Mouse (Mus musculus) spleen, postnatal 14 days (tissue): ENCODE measurements around the gene Pde10a.

Source experiments
- DNase-seq, 2 experiments: peaks; one replicate each; pipeline ENCODE4 v3.0.0; 2021 to 2022; ENCODE audit warnings: low spot score in 2 of 2

Pde10a gene

DNA sequence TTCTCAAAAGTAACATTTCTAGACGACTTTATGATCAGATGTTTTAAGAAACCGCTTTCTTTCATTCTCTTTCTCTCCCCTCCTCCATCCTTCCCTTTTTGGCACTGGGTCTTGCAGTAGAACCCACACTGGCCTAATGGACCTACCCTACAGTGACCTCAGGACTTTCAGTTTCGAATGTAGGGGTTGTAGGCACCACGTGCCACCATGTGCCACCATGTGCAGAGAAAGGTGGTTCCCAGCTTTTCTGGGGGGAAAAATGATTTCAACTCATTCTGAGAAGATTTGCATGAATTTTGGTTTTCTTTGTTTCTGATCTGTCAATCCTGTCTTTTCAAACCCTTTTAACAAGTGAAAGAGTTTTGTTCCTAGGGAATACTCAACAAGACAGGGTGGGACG is 363.5 kb downstream of the Pde10a start:
- DNase-seq: no peak

- DNase-seq: no peak
Observed at GRCm38 (mm10) chr17:8892193-8892985, 367.2 kb downstream of the Pde10a start.

- DNase-seq: no peak
Observed at GRCm38 (mm10) chr17:8895991-8896390, 370.8 kb downstream of the Pde10a start.

DNA sequence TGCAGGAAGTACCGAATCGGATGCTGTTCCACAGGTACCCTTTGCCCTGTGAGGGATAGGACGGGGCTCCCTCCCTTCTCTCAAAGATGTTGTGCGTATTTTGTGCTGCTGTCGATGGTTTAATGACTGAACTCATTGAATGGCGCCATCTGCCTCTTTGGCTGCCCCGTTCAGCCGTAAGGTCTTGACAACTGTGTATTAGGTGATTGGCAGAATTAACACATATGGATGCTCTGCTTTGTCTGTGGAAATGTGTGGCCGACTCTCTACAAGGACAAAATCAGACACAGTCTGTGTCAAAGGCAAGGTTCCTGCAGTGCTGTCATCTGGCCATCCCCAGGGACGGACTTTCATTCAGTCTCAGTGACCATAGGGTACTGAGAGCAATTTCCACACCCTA is 372.6 kb downstream of the Pde10a start:
- DNase-seq: no peak

DNA sequence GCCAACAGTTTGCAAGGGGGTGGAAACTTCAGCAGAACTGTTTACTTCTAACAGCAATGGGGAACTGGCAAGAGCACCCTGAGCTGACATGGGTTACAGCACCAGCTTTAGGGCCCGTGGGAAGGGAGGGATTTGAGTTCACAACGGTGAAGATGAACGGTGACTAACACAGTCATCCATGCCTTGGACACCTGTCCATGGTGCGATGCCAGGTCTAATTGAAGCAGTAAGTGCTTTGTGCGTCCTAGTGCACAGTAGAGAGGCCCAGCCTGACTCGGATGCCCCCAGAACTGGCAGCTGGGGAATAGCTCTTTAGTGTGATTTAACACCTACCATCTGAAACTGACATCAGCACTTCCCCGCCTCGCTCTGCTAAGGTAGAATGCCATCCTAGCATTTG is 373.0 kb downstream of the Pde10a start:
- DNase-seq: no peak

DNA sequence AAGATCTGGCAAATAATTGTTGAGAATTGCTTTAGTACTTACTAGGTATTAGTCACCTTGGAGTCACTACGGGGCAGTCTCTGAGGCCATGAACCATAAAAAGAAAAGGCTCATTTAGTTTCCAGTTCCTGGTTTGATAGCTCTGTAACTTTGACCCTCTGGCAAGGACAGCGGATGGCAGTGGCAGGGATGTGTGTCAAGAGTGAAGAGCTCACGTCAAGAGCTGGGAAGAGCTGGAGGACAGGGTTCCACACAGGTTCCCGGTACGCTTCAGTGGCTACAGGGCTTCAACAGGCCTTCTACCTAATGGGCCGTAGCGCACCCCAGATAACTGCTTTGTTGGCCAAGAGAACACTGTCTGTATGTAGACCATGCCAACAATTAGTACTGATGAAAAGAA is 374.0 kb downstream of the Pde10a start:
- DNase-seq: no peak

DNA sequence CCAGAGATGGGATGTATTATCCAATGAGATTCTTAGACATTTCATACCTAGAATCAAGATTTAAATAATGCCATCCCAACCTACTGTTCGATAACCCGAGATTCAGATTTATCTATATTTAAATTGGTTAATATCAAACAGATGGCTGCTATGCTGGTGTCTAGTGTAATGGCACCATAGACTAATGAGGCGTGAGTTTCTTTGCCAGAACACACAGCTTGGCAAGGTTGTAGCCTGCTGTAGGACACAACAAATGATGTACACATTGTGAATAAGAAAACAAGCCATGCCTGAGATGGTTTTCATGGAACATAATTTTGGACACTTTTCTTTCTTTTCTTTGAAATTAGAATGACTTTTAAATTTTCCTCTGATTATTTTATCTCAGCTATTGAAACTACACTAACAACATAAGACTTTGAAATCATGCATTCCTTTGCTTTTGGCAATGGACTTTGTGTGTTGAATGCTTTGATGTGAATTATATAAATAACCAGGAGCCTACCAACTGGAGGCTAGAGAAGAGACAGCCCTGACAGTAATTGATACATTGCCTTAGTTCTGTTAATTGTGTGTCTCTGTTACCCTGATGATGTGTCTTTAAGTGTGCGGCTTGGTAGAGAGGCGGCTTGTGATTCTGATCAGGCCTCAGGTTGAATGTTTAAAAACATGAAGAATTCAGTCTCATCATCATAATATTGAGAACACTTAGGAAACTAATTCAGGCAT is 378.5 kb downstream of the Pde10a start:
- DNase-seq: no peak

DNA sequence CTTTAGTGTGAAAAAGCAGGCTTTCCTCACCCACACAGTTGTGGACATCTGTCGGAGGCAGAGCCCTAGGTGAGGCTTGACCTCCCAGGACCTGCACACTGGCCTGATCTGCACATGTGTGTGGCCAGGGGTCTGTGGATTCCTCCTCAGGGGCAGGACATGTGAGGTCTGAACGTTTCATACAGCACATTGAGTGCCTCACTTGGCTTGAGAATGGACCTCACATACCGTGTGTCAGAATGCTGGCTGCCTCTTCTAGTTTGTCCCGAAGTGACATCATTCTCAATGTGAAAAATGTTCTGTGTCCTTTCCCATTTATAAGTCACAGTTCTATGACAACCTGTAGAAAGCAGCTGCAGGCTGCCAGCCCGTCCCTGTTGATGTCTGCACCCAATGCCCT is 385.4 kb downstream of the Pde10a start:
- no peak for DNase-seq

DNA sequence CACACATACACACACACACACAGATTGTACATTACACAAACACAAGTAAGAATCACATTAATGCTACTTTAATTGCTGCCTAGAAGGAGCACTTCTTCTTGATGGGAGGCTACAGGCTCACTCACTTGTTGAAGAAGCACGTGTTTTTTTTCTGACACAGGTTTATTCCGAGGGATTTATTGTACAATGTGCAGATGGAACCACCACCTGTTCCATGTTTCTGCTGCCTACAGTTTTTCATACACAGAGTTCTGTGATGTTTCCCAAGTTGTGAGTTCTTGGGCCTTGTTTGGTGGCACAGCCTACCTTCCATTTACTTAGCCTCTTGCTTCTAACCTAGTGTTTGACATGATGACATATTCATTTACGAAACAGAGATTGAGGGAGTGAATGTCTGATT is 387.8 kb downstream of the Pde10a start:
- no peak for DNase-seq

DNA sequence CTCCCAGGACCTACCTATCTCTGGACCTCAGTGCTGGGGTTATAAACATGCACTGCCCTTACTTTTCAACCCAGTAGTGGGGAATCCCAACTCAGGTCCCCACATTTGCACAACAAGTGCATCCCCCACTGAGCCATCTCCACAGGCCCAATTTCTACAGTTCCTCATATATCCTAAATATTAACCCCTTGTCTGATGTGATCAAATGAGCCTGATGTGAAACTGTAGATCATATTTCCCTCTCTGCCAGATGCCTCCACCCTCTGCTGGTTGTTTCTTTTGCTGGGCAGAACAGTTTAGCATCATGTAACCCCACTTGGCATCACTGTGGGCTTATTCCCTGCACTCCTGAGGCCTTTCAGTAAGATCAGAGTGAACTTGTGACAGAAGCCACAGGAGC is 390.5 kb downstream of the Pde10a start:
- DNase-seq: no peak

- DNase-seq: no peak
Observed at GRCm38 (mm10) chr17:8923074-8923473, 397.9 kb downstream of the Pde10a start.

DNA sequence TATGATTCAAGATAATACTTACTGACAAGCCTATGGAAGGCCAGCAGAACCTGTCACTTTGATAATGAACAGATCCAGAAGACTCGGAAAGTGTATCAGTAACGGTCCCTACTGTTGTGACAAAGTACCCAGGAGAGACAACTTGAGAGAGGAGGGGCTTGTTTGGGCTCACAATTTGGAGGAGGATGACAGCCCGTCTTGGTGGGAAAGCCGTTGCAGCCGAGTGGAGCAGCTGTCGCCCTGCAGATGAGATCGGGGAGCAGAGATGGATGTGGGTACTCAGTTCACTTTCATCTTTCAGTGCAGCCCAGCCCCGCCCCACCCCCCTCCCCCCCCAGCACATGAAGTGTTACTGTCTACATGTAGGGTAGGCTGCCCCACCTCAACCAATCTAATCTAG is 398.6 kb downstream of the Pde10a start:
- no peak for DNase-seq

- DNase-seq: no peak
Observed at GRCm38 (mm10) chr17:8925819-8926383, 400.7 kb downstream of the Pde10a start.

- DNase-seq: no peak
Observed at GRCm38 (mm10) chr17:8928560-8928959, 403.4 kb downstream of the Pde10a start.

DNA sequence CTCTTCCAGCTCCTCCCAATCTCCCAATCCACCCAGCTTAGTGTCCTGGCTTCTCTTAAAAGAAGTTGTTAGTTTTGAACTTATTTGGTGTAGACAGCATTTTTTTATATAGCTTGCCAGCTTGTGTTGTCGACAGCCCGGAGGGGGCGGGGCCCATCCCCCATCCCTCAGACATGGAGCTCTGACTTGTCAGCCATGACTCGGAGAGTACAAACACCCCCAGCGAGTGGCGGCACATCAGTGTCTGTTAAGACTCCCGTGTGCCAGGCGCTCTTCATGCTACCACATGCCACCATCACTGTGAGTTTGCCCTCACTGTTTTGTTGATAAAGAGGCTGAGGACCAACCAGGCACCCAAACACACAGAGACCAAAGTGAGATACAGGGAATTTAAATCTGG is 404.5 kb downstream of the Pde10a start:
- no peak for DNase-seq

GRCm38 (mm10) chr17:8935604-8936003 is 410.4 kb downstream of the Pde10a start:
- DNase-seq: no peak

DNA sequence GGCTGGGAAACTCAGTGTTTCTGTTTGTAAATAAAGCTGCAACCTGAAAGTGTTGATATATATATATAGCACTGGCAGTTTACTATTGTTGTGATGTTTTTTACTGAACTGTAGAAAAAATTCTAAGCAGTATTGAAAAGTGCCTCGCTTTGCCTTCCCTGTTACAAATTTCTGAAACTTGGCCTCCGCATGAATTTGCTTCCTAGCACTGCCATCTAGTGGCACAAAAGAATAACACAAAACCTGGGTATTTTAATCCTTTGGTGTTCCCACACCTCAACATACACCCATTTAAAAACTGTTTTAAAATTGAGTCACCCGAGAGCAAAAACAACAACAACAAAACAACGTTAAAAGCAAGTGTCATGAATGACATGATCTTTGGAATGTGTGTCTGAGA is 411.4 kb downstream of the Pde10a start:
- DNase-seq: no peak

- no peak for DNase-seq
Observed at GRCm38 (mm10) chr17:8951588-8951987, 426.4 kb downstream of the Pde10a start.

DNA sequence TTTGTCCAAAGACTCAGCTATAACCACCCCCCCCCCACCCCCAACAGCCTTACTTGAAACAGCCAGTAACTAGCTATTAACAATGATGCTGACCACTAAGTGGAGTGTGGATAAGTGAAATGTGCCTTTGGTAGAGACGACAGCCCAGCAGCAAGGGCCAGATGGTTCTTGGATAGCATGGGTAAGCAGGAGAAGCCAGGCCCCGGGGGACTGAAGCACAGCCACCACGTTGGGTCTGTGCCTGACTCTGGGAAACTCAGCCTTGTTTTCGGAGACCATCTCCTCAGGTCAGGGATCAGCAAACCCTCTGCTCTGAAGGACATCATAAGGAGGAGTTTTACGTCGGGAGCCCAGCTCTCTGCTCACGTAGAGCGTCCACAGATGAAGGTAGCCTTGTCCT is 427.8 kb downstream of the Pde10a start:
- no peak for DNase-seq

DNA sequence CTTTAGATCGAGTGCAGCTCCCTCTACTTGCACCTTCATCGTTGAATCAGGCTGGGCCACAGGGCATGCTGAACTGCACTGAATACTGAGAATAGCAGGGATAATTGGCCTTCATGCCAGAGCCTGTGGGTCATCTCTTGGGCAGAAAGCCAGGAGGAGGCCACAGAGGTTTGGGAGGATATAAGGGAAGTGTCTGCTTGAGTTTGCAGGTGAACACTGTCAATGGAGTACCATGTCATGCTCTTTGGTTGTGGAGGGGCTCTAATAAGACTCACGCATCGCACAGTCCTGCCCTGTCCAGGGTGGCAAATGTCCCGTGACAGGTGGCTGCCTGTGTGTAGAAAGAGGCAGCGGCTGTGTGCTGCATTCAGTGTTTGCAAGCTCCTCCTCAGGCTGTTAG is 433.0 kb downstream of the Pde10a start:
- DNase-seq: no peak

- DNase-seq: no peak
Observed at GRCm38 (mm10) chr17:8960386-8960785, 435.2 kb downstream of the Pde10a start.

- no peak for DNase-seq
Observed at GRCm38 (mm10) chr17:8961097-8961496, 435.9 kb downstream of the Pde10a start.

DNA sequence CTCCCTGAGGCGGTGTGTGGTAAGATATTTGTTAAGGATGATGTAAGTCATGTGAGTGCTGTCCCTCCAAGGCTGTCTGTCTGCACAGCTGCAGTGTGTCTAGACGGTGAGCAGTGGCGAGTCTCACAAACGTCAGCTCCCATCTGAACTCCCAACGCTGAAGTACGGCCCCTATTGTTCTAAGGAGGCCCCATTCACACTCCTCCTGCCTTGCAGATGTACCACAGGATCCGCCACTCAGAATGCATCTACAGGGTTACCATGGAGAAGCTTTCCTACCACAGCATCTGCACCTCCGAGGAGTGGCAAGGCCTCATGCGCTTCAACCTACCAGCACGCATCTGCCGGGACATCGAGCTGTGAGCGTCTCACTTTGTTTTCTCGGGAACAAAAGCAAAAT is 436.5 kb downstream of the Pde10a start:
- DNase-seq: no peak
